8 mouse cellular contexts compared by ENCODE assay signal in genomic region chr4:129555421-129555861, GRCm38 (mm10). TPM values are rescaled to one million over a fixed set of nuclear protein-coding genes. Genes with fewer than 3 reads are reported as not detected.
DNase-seq lines count a peak whose midpoint lies in the region; ATAC-seq and TF ChIP-seq lines count a peak whose summit lies in the region.

No protein-coding gene starts in this region.

- WGBS in forebrain, embryonic 16.5 days: 3% methylated on average over 16 of the region's 16 CpGs
- whole genome bisulfite sequencing in kidney, adult 2 months: 11% methylated on average over 16 of the region's 16 CpGs
- WGBS in liver, embryonic 13.5 days (ENCODE audit: insufficient replicate concordance): 4% methylated on average over 16 of the region's 16 CpGs
- WGBS in stomach, embryonic 16.5 days: 4% methylated on average over 16 of the region's 16 CpGs

- H3K4me3 ChIP-seq in forebrain, embryonic 16.5 days (replicated peaks; ENCODE audit: low read length): peak overlapping the region; percentile 43
- peak overlapping the region; percentile 71; the same call in 1 of the 2 replicates for H3K4me3 ChIP-seq in kidney, adult 2 months (ENCODE audit: insufficient read depth, low read depth, low read length)
- H3K4me3 ChIP-seq in liver, embryonic 13.5 days (replicated peaks): peak overlapping the region; percentile 59
- peak overlapping the region; percentile 64 for H3K4me3 ChIP-seq in stomach, embryonic 16.5 days (replicated peaks; ENCODE audit: low read length)

- ATAC-seq in forebrain, embryonic 16.5 days: peak; percentile 18; the same call in 1 of the 2 replicates
- ATAC-seq in liver, embryonic 13.5 days (ENCODE audit: low read depth): no peak
- peak; percentile 45 for ATAC-seq in monocyte, adult 5-6 weeks (replicated peaks; ENCODE audit: insufficient number of reproducible peaks, low FRiP score, low TSS enrichment, poor library complexity, severe bottlenecking)
- peak; percentile 30; the same call in 1 of the 2 replicates for ATAC-seq in stomach, embryonic 16.5 days (ENCODE audit: insufficient read depth, low FRiP score)

- H3K27ac ChIP-seq in forebrain, embryonic 16.5 days (ENCODE audit: low read length): no peak overlapping the region
- H3K27ac ChIP-seq in kidney, adult 2 months (ENCODE audit: insufficient read depth, low read depth, low read length): no peak overlapping the region
- H3K27ac ChIP-seq in liver, embryonic 13.5 days: no peak overlapping the region
- no peak overlapping the region; the same call in 1 of the 2 replicates for H3K27ac ChIP-seq in stomach, embryonic 16.5 days (ENCODE audit: low read length)

- no peaks in the 10 kb centered on the region for H3K36me3 ChIP-seq in forebrain, embryonic 16.5 days (ENCODE audit: control insufficient read depth, insufficient read depth)
- no peaks in the 10 kb centered on the region for H3K36me3 ChIP-seq in kidney, adult 2 months (ENCODE audit: control insufficient read depth, insufficient read depth, low read length)
- no peaks in the 10 kb centered on the region for H3K36me3 ChIP-seq in liver, embryonic 13.5 days
- H3K36me3 ChIP-seq in stomach, embryonic 16.5 days (ENCODE audit: control insufficient read depth, insufficient read depth, low read length): no peaks in the 10 kb centered on the region

- peak; percentile 69 for TF ChIP-seq CTCF in kidney, adult 2 months (conservative IDR thresholded peaks at IDR 0.05; ENCODE audit: insufficient read depth, insufficient read length, low read depth, low read length)

- DNase-seq in heart, adult 11 months: peak; percentile 92
- no peak for DNase-seq in heart, adult 8-10 months (ENCODE audit: low spot score)
- DNase-seq in cerebellum, adult 8-10 months: peak; percentile 51
- peak; percentile 55 for DNase-seq in kidney, adult 2 months
- DNase-seq in liver, embryonic 13.5 days: peak; percentile 61

- H3K9ac ChIP-seq in forebrain, embryonic 16.5 days (replicated peaks; ENCODE audit: low read depth, low read length): peak overlapping the region; percentile 57; the same call in 1 of the 2 replicates
- peak overlapping the region; percentile 74 for H3K9ac ChIP-seq in liver, embryonic 13.5 days
- H3K9ac ChIP-seq in stomach, embryonic 16.5 days (ENCODE audit: low read length): peak overlapping the region; percentile 71

- no peak for TF ChIP-seq POLR2A in kidney, adult 2 months (IDR thresholded peaks at IDR 0.05; ENCODE audit: low read depth, low read length)

- peaks cover 15% of the 10 kb centered on the region for H3K4me1 ChIP-seq in forebrain, embryonic 16.5 days (replicated peaks; ENCODE audit: control insufficient read depth, insufficient read depth, low read length)
- peaks cover 4% of the 10 kb centered on the region; the same call in 1 of the 2 replicates for H3K4me1 ChIP-seq in kidney, adult 2 months (ENCODE audit: control insufficient read depth, insufficient read depth, low read length)
- peaks cover 34% of the 10 kb centered on the region for H3K4me1 ChIP-seq in liver, embryonic 13.5 days (replicated peaks)
- peaks cover 10% of the 10 kb centered on the region for H3K4me1 ChIP-seq in stomach, embryonic 16.5 days (ENCODE audit: control insufficient read depth, insufficient read depth, low read length)

- H3K9me3 ChIP-seq in forebrain, embryonic 16.5 days (ENCODE audit: control insufficient read depth, low read length): no peaks in the 10 kb centered on the region
- no peaks in the 10 kb centered on the region for H3K9me3 ChIP-seq in liver, embryonic 13.5 days (replicated peaks)
- H3K9me3 ChIP-seq in stomach, embryonic 16.5 days (replicated peaks; ENCODE audit: control insufficient read depth, low read length): no peaks in the 10 kb centered on the region

- H3K4me2 ChIP-seq in forebrain, embryonic 16.5 days (ENCODE audit: low read length): peak overlapping the region; percentile 69
- peak overlapping the region; percentile 82 for H3K4me2 ChIP-seq in liver, embryonic 13.5 days
- H3K4me2 ChIP-seq in stomach, embryonic 16.5 days (ENCODE audit: low read depth, low read length): peak overlapping the region; percentile 94

- no peaks in the 10 kb centered on the region for H3K27me3 ChIP-seq in forebrain, embryonic 16.5 days (replicated peaks; ENCODE audit: control insufficient read depth, insufficient read depth, low read length)
- no peaks in the 10 kb centered on the region for H3K27me3 ChIP-seq in kidney, adult 2 months (replicated peaks; ENCODE audit: control insufficient read depth, insufficient read depth, low read length)
- peaks cover 30% of the 10 kb centered on the region for H3K27me3 ChIP-seq in liver, embryonic 13.5 days
- H3K27me3 ChIP-seq in stomach, embryonic 16.5 days (ENCODE audit: control insufficient read depth, insufficient read depth, low read length): no peaks in the 10 kb centered on the region

RNA-seq across cellular contexts. Expression of gene Hdac1, which starts 12.9 kb away (rescaled TPM):
- total RNA-seq in heart, adult 8-10 months (2022): 10 to 100 TPM; 11.4 to 15.0 (median 12.8) TPM
- 113 and 116 TPM in 2 replicates for polyA plus RNA-seq in forebrain, embryonic 16.5 days (2015; fragmentation: Nextera tagmentation; extraction: Ambion mirVana)
- 35.4 and 41.6 TPM in 2 replicates for polyA plus RNA-seq in kidney, adult 2 months (2012; rRNA removed)
- 121 and 128 TPM in 2 replicates for polyA plus RNA-seq in liver, embryonic 13.5 days (2015; fragmentation: Nextera tagmentation; extraction: Ambion mirVana)
- 62.9 to 100 TPM (median 82.2 TPM) in 3 replicates for total RNA-seq in monocyte, adult 5-6 weeks (2017)
- 195 and 205 TPM in 2 replicates for polyA plus RNA-seq in stomach, embryonic 16.5 days (2015; fragmentation: Nextera tagmentation; extraction: Ambion mirVana)

RNA-seq across cellular contexts. Expression of gene Lck, which starts 18.0 kb away (rescaled TPM):
- 1 to 10 TPM in 1 of 4 experiments, under 1 TPM in 2, not detected in 1; 0.14 to 1.3 (median 0.53) TPM for total RNA-seq in heart, adult 8-10 months (2022)
- polyA plus RNA-seq in forebrain, embryonic 16.5 days (2015; fragmentation: Nextera tagmentation; extraction: Ambion mirVana): 7.6 and 11.1 TPM in 2 replicates
- polyA plus RNA-seq in kidney, adult 2 months (2012; rRNA removed): 2.3 and 12.7 TPM in 2 replicates
- 3.5 and 3.8 TPM in 2 replicates for polyA plus RNA-seq in liver, embryonic 13.5 days (2015; fragmentation: Nextera tagmentation; extraction: Ambion mirVana)
- 122 to 412 TPM (median 167 TPM) in 3 replicates for total RNA-seq in monocyte, adult 5-6 weeks (2017)
- 3.0 and 7.3 TPM in 2 replicates for polyA plus RNA-seq in stomach, embryonic 16.5 days (2015; fragmentation: Nextera tagmentation; extraction: Ambion mirVana)

RNA-seq across cellular contexts. Expression of gene Fam167b, which starts 22.9 kb away (rescaled TPM):
- under 1 TPM in 2 of 4 experiments, not detected in 2; 0.35 to 0.55 TPM for total RNA-seq in heart, adult 8-10 months (2022)
- polyA plus RNA-seq in forebrain, embryonic 16.5 days (2015; fragmentation: Nextera tagmentation; extraction: Ambion mirVana): 0.24 and 0.27 TPM in 2 replicates
- polyA plus RNA-seq in kidney, adult 2 months (2012; rRNA removed): 24.6 and 27.2 TPM in 2 replicates
- polyA plus RNA-seq in liver, embryonic 13.5 days (2015; fragmentation: Nextera tagmentation; extraction: Ambion mirVana): 6.6 and 6.9 TPM in 2 replicates
- not detected in 3 replicates for total RNA-seq in monocyte, adult 5-6 weeks (2017)
- 4.1 TPM in 2 replicates for polyA plus RNA-seq in stomach, embryonic 16.5 days (2015; fragmentation: Nextera tagmentation; extraction: Ambion mirVana)

RNA-seq across cellular contexts. Expression of gene Marcksl1, which starts 42.1 kb away (rescaled TPM):
- total RNA-seq in heart, adult 8-10 months (2022): 1 to 10 TPM; 2.3 to 3.3 (median 3.2) TPM
- polyA plus RNA-seq in forebrain, embryonic 16.5 days (2015; fragmentation: Nextera tagmentation; extraction: Ambion mirVana): 1,850 and 1,955 TPM in 2 replicates
- 20.3 and 26.5 TPM in 2 replicates for polyA plus RNA-seq in kidney, adult 2 months (2012; rRNA removed)
- polyA plus RNA-seq in liver, embryonic 13.5 days (2015; fragmentation: Nextera tagmentation; extraction: Ambion mirVana): 82.7 and 85.9 TPM in 2 replicates
- 11.7 to 14.4 TPM (median 14.4 TPM) in 3 replicates for total RNA-seq in monocyte, adult 5-6 weeks (2017)
- polyA plus RNA-seq in stomach, embryonic 16.5 days (2015; fragmentation: Nextera tagmentation; extraction: Ambion mirVana): 259 and 296 TPM in 2 replicates

RNA-seq across cellular contexts. Expression of gene Eif3i, which starts 45.0 kb away (rescaled TPM):
- total RNA-seq in heart, adult 8-10 months (2022): 100 to 1,000 TPM; 118 to 136 (median 130) TPM
- 216 and 220 TPM in 2 replicates for polyA plus RNA-seq in forebrain, embryonic 16.5 days (2015; fragmentation: Nextera tagmentation; extraction: Ambion mirVana)
- polyA plus RNA-seq in kidney, adult 2 months (2012; rRNA removed): 311 TPM in 2 replicates
- polyA plus RNA-seq in liver, embryonic 13.5 days (2015; fragmentation: Nextera tagmentation; extraction: Ambion mirVana): 211 and 222 TPM in 2 replicates
- total RNA-seq in monocyte, adult 5-6 weeks (2017): 109 to 129 TPM (median 125 TPM) in 3 replicates
- 239 and 253 TPM in 2 replicates for polyA plus RNA-seq in stomach, embryonic 16.5 days (2015; fragmentation: Nextera tagmentation; extraction: Ambion mirVana)
